Mouse (Mus musculus) kidney, embryonic 15.5 days (tissue): ENCODE measurements around the gene Zmynd8. TPM values are rescaled to one million over a fixed set of nuclear protein-coding genes. Genes with fewer than 3 reads are reported as not detected.

Experiments used
- ATAC-seq: fragments of 200-750 bp; cut with Nextera tagmentation; replicated peaks from 2 replicates; pipeline ENCODE4 v1.8.0; 2017; ENCODE audit warnings: moderate TSS enrichment; ENCODE audit not compliant: low FRiP score
- H3K27ac ChIP-seq: fragments of 300-500 bp; sonication (generic); 2 replicates; pipeline ENCODE4 v1.5.1; 2015; ENCODE audit warnings: mild to moderate bottlenecking, inconsistent platforms
- H3K27me3 ChIP-seq: fragments of 300-500 bp; sonication (generic); 2 replicates; pipeline ENCODE4 v1.6.1; 2015; ENCODE audit warnings: inconsistent platforms
- H3K36me3 ChIP-seq: fragments of 300-500 bp; sonication (generic); 2 replicates; pipeline ENCODE4 v1.6.1; 2015; ENCODE audit warnings: inconsistent platforms
- H3K4me1 ChIP-seq: fragments of 300-500 bp; sonication (generic); 2 replicates; pipeline ENCODE4 v1.6.1; 2015; ENCODE audit warnings: inconsistent platforms
- H3K4me2 ChIP-seq: fragments of 300-500 bp; sonication (generic); 2 replicates; pipeline ENCODE4 v1.6.1; 2015; ENCODE audit warnings: moderate library complexity, mild to moderate bottlenecking, inconsistent platforms
- H3K4me3 ChIP-seq: fragments of 300-500 bp; sonication (generic); replicated peaks from 2 replicates; pipeline ENCODE4 v1.5.1; 2015; ENCODE audit warnings: mild to moderate bottlenecking, inconsistent platforms
- H3K9ac ChIP-seq: fragments of 300-500 bp; sonication (generic); 2 replicates; pipeline ENCODE4 v1.6.1; 2015; ENCODE audit warnings: mild to moderate bottlenecking, inconsistent platforms
- H3K9me3 ChIP-seq: fragments of 300-500 bp; sonication (generic); replicated peaks from 2 replicates; pipeline ENCODE4 v1.6.1; 2016; ENCODE audit warnings: inconsistent platforms
- WGBS: fragments of 180-500 bp; shearing (Covaris S2); methylation state at CpG from one replicate; pipeline ENCODE4 v1.1.7; 2015; ENCODE audit warnings: mixed read lengths; 5-methylcytosine and 5-hydroxymethylcytosine counted together
- polyA plus RNA-seq: library from polyadenylated mRNA; unstranded; fragments of >200 nt; fragmentation: Nextera tagmentation; extraction: Ambion mirVana; gene quantifications from 2 replicates; pipeline ENCODE4 v1.2.1, GENCODE M21; 2015

Zmynd8 gene
- polyA plus RNA-seq, 1 experiment from 2014 or later: 67.1 TPM

DNA sequence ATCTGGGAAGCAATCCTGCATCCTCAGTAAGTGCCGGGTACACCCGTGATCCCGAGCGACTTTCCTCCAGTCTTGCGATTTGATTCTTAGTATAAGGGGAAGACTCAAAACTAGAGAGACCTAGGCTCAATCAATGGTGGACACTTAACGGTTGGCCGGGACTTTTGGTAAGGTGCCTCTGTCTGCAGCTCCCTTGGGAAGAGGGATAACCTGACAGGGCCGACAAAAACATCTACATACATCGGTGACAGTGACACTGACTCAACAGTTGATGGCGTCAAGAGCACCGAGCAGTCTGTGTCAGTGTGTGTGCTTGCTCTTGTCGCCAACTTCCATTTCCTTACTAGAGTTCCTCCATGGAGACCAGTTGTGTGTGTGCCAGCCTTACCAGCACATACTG is 77.1 kb downstream of the Zmynd8 start:
- no peak for ATAC-seq
- Histone ChIP-seq H3K36me3 (peaks cover 98% of the 10 kb centered on the region), H3K9me3 (no peaks in the 10 kb centered on the region), H3K27me3 (no peaks in the 10 kb centered on the region), H3K27ac (no peak overlapping the region), H3K4me2 (no peak overlapping the region), H3K4me1 (peaks cover 15% of the 10 kb centered on the region), H3K4me3 (no peak overlapping the region), H3K9ac (no peak overlapping the region)
- WGBS: 87% methylated on average over 12 of the region's 12 CpGs

DNA sequence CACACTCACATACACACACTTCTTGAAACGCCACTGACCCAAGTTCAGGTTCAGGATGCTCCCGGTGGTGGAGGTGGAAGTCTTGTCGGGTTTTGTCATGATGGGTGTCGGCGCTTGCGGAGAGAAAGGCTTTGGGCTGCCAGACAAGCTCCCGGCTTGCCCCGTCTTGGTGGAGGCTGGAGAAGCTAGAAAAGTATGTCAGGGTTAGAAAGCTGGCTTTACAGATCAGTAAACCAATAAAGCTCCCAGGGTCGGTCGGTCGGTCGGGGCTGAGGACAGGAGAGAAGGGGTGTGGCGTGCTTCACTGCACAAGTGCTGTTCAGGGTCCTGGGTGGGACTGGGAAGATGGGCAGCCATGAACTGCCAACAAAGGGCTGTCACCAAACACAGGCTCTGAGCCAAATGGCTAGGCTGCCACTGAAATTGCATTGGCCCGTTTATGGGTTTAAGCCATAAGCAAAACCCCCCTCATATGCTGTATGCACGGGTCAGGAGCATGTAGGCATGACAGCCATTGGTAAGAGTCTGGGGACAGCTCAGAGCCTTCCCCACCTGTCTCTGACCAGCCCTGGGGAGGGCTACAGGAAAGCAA is 78.2 kb downstream of the Zmynd8 start:
- no peak overlapping the region for H3K4me2 ChIP-seq
- H3K27ac ChIP-seq: peak overlapping the region; percentile 45
- no peak overlapping the region for H3K4me3 ChIP-seq
- ATAC-seq: no peak
- H3K27me3 ChIP-seq: no peaks in the 10 kb centered on the region
- H3K9me3 ChIP-seq: no peaks in the 10 kb centered on the region
- H3K9ac ChIP-seq: no peak overlapping the region
- H3K36me3 ChIP-seq: peaks cover 98% of the 10 kb centered on the region
- WGBS: 58% methylated on average over 15 of the region's 15 CpGs
- H3K4me1 ChIP-seq: peaks cover 9% of the 10 kb centered on the region; the same call in 1 of the 2 replicates

DNA sequence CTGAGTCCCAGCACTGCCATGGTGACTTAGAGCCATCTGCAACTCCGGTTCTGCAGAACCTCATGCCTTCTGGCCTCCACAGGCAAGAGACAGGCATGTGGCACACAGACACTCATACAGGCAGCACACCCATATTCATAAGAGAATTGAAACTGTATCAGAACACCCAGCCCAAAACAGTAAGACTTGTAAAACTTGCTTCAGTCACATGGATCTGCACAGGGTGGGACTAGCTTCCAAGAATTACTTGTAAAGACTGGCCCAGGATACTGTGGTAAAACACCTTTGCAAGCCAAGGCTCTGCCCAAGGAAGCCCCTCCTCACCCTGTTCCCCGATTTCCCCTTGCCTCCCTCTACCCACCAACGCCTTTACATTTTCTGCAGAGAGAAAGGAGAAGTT is 78.7 kb downstream of the Zmynd8 start:
- no peak overlapping the region for H3K9ac ChIP-seq
- H3K4me3 ChIP-seq: no peak overlapping the region
- WGBS: 87% methylated on average over 3 of the region's 3 CpGs
- no peak overlapping the region for H3K4me2 ChIP-seq
- peaks cover 97% of the 10 kb centered on the region for H3K36me3 ChIP-seq
- H3K27ac ChIP-seq: peak overlapping the region; percentile 45
- H3K27me3 ChIP-seq: no peaks in the 10 kb centered on the region
- no peak for ATAC-seq
- peaks cover 9% of the 10 kb centered on the region; the same call in 1 of the 2 replicates for H3K4me1 ChIP-seq
- no peaks in the 10 kb centered on the region for H3K9me3 ChIP-seq

DNA sequence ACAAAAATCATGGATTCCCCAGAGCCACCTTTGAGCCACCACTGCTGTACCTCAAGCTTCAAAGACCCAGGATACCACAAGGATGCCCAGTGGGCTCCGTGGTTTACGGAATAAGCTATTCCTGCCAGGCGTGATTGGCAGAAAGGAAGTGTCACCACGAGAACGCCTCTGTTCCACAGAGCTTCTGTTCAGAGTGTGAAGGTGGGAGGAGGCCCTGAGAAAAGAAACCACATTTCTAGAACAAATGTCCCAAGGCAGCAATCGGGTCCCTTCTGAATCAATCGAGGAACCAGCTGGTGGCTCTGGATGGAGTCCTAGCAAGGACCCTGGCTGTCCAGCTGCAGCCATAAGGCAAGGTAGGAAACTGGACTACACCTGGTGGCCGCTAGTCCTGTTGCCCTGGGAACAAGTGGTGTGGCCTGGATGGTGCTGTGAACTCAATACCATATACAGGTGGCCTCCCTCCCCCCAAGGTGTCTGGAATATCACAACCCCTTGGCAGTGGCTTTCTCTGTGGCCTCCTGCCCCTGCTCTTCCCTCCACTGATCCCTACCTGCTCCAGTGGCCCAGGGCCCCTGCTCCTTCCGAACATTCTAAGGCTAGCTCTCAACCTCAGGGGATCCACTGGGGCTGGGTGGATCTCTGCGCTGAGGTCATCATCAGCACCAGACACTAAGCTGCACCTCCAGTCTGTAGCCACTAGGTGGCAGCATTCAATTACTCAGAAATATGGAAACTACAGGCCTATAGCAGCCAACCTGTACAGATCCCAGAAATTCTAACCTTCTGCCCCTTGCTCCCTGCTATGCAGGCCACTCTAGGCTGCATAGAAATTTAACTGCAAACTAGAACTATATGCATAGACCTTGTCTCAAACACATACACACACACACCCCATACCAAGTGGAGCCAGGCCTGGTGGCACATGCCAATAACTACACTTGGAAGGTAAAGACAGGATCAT is 79.5 kb downstream of the Zmynd8 start:
- WGBS: 83% methylated on average over 10 of the region's 10 CpGs

DNA sequence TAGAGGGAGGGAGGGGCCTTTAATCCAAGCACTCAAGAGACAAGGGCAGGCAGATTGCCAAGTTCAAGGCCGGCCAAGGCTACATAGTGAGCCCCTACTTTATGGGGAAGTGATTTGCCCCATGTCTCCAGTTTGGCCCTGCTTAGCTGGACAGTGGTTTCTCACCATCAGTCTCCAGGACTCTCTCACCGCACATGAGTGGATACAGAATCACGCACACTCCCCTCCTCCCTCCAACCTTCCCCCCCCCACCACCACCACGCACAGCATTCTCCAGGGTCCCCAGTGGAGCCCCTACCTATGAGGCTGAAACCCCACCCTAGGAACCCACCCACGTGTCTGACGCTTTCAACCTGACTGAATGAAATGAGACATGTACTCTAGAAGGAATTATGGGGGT is 80.2 kb downstream of the Zmynd8 start:
- Histone ChIP-seq H3K4me3 (no peak overlapping the region), H3K4me2 (no peak overlapping the region), H3K9ac (no peak overlapping the region), H3K27me3 (no peaks in the 10 kb centered on the region), H3K36me3 (peaks cover 97% of the 10 kb centered on the region), H3K4me1 (peaks cover 9% of the 10 kb centered on the region; the same call in 1 of the 2 replicates), H3K9me3 (no peaks in the 10 kb centered on the region), H3K27ac (no peak overlapping the region)
- WGBS: 72% methylated on average over 6 of the region's 6 CpGs
- ATAC-seq: no peak

More for the DNA sequence above, 79.5 kb downstream of the Zmynd8 start:
- Histone ChIP-seq H3K4me1 (peaks cover 9% of the 10 kb centered on the region; the same call in 1 of the 2 replicates), H3K4me3 (no peak overlapping the region), H3K4me2 (no peak overlapping the region), H3K27ac (no peak overlapping the region), H3K27me3 (no peaks in the 10 kb centered on the region), H3K9me3 (no peaks in the 10 kb centered on the region), H3K36me3 (peaks cover 97% of the 10 kb centered on the region), H3K9ac (no peak overlapping the region)
- peak; percentile 69; the same call in 1 of the 2 replicates for ATAC-seq

DNA sequence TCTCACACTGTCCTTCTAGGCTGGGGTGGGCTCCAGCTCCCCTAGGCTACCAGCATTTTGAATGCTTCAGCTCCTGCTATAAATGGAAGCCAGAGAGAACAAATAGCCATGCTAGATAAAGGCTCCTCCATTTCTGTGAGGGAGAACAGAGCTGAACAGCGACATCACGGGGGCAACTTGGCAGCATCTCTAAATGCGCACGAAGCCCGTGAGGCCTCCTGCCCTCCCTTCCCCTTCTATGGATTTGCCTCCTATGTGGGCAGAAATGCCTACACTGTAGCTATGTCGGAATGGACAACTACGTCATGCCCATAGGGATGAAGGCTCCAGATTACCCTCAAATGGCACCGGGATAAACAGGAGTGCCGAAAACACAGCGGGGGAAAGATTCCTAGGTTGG is 81.4 kb downstream of the Zmynd8 start:
- Histone ChIP-seq H3K4me1 (peaks cover 9% of the 10 kb centered on the region; the same call in 1 of the 2 replicates), H3K27ac (no peak overlapping the region), H3K9ac (no peak overlapping the region), H3K27me3 (no peaks in the 10 kb centered on the region), H3K36me3 (peaks cover 96% of the 10 kb centered on the region), H3K4me2 (no peak overlapping the region), H3K9me3 (no peaks in the 10 kb centered on the region), H3K4me3 (no peak overlapping the region)
- WGBS: 98% methylated on average over 10 of the region's 10 CpGs
- no peak for ATAC-seq

DNA sequence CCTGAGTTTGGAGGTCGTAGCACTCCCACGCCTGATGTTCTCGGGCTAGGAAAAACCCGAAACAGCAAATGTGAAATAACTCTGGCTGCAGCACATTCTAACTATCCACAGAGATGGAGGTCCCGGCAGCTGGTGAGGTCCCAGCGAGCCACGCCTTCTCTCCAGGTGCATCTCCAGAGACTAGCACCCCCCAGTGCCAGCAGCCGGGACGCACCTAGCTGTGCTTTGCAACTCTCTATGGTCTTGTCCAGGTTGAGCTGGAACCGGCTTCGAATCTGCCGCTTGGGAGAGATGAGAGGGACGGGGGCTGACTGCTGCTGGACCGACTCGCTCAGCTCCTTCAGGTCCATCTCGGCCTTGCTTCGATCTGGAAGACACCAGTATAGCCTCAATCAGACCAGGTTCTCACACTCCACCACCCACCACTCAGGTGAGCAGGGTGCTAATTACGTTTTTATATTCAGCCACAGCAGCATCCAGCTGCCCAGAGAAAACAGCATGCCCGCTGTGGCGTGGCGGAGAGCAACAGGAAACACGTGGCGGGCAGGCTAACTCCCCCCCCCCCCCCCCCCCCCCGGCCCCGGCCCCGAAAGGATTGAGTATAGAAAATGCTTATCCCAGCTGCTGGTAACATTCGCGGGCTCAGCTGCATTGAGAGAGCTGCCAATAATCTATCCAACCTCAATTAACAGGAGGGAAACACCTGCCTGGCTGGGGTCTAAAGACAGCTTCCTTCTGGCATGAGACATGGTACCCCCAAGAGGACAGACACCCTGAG is 83.5 kb downstream of the Zmynd8 start:
- no peak for ATAC-seq
- no peaks in the 10 kb centered on the region for H3K9me3 ChIP-seq
- H3K36me3 ChIP-seq: peaks cover 96% of the 10 kb centered on the region
- H3K4me1 ChIP-seq: peaks cover 4% of the 10 kb centered on the region; the same call in 1 of the 2 replicates
- WGBS: 82% methylated on average over 26 of the region's 28 CpGs
- H3K27ac ChIP-seq: no peak overlapping the region
- no peak overlapping the region for H3K9ac ChIP-seq
- no peaks in the 10 kb centered on the region for H3K27me3 ChIP-seq
- no peak overlapping the region for H3K4me2 ChIP-seq
- H3K4me3 ChIP-seq: no peak overlapping the region

DNA sequence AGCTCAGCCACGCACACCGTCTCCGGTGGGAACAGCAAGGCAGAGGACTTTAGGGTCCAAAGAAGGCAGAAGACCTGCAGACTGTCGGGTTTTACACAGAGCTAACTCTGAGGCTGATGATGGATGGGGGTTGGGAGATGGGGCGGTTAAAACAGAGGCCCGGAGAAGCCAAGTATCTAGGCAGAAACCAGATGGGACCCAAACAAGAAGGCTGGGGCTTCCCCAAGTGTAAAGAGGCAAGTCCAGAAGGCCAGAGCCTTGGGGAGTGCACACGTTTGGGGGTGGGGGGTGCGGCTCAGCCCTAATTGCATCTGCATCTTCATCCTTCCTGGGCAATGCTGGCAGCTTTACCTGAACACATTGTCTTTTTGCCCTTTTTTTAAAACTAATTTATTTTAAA is 85.9 kb downstream of the Zmynd8 start:
- Histone ChIP-seq H3K27ac (no peak overlapping the region), H3K4me1 (peaks cover 3% of the 10 kb centered on the region; the same call in 1 of the 2 replicates), H3K4me2 (no peak overlapping the region), H3K9ac (no peak overlapping the region), H3K9me3 (no peaks in the 10 kb centered on the region), H3K36me3 (peaks cover 97% of the 10 kb centered on the region), H3K4me3 (no peak overlapping the region), H3K27me3 (no peaks in the 10 kb centered on the region)
- 72% methylated on average over 8 of the region's 8 CpGs for WGBS
- no peak for ATAC-seq

DNA sequence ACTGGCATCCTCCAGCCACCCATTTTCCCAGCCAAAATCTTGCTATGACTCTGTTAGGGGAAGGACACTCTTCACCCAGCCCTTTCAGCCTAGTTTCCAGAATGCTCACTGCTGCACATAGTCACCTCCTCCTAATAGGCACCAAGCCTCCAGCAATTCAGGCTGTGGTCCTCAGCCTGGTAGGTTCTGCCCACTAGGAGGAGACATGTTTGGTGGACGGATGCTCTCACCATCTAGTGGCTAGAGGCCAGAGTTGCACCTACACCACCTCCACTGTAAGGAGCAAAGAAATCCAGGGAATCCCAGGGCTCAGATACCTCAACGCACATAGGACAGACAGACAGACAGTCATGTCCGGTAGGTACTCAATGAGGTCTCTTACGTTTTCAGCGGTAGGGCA is 87.3 kb downstream of the Zmynd8 start:
- Histone ChIP-seq H3K27me3 (no peaks in the 10 kb centered on the region), H3K4me2 (no peak overlapping the region), H3K9ac (no peak overlapping the region), H3K9me3 (no peaks in the 10 kb centered on the region), H3K27ac (no peak overlapping the region), H3K36me3 (peaks cover 97% of the 10 kb centered on the region), H3K4me1 (peaks cover 3% of the 10 kb centered on the region; the same call in 1 of the 2 replicates), H3K4me3 (no peak overlapping the region)
- 54% methylated on average over 5 of the region's 5 CpGs for WGBS
- ATAC-seq: peak; percentile 43

DNA sequence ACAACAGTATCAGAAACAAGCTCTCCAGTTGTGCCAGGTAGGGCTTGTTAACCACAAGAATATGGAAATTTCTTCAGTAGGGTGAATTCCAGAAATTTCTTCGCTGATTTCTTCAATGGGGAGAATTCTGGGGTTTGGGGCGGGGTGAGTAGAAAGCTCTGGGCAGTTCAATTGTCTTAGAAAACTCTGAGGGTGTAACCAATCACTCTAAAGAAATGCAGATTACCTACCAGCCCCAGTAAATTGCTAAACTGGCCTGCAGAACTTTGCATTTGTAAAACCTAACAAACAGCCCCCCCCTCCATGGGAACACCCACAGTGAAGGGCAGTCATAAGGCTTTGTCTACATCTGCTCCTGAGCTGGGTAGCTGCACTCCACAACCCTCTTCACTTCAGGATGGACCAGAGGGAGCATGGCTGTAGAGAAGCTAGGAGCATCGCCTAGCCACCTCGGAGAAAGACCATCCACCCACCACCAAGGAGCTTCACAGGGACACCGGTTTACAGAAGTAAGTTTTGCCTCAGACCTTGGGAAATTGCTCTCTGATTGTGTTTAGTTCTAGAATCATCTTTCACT is 88.8 kb downstream of the Zmynd8 start:
- ATAC-seq: no peak
- WGBS: 86% methylated on average over 5 of the region's 5 CpGs
- no peaks in the 10 kb centered on the region for H3K4me1 ChIP-seq
- no peak overlapping the region for H3K4me2 ChIP-seq
- no peaks in the 10 kb centered on the region for H3K9me3 ChIP-seq
- no peaks in the 10 kb centered on the region for H3K27me3 ChIP-seq
- no peak overlapping the region for H3K27ac ChIP-seq
- H3K4me3 ChIP-seq: no peak overlapping the region
- H3K36me3 ChIP-seq: peaks cover 98% of the 10 kb centered on the region
- H3K9ac ChIP-seq: no peak overlapping the region

DNA sequence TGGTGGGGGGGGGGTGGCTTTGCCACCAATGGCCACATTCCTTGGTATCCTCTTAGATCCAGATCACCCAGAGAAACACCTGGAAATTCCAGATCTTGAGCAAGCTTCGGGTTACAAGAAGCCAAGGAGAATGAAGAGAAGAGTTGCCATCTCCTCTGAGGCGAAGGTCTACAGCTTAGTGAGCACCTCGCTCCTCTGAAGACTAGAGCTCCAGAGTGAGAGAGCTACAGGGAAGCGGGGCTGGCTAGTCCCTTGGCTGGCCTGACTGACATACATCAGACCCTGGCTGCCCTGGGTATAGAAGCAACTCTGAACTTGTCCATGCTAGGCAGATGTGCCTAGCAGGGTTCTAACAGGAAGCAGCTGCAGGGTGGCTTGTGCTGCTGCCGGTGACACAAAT is 89.7 kb downstream of the Zmynd8 start:
- peaks cover 98% of the 10 kb centered on the region for H3K36me3 ChIP-seq
- 94% methylated on average over 5 of the region's 5 CpGs for WGBS

More for the DNA sequence above, 89.7 kb downstream of the Zmynd8 start:
- no peaks in the 10 kb centered on the region for H3K9me3 ChIP-seq
- H3K27me3 ChIP-seq: no peaks in the 10 kb centered on the region
- H3K4me2 ChIP-seq: no peak overlapping the region
- no peak overlapping the region for H3K4me3 ChIP-seq
- H3K9ac ChIP-seq: no peak overlapping the region
- H3K27ac ChIP-seq: no peak overlapping the region
- no peaks in the 10 kb centered on the region for H3K4me1 ChIP-seq
- no peak for ATAC-seq
